Mouse (Mus musculus) adrenal gland, postnatal 14 days (tissue): ENCODE results near the gene Rc3h1. TPM values are rescaled to one million over a fixed set of nuclear protein-coding genes. Genes with fewer than 3 reads are reported as not detected.

Source experiments
- total RNA-seq: library from RNA; stranded (reverse); gene quantifications from 2 replicates; pipeline ENCODE4 v1.2.3, GENCODE M21; 2021

The Rc3h1 gene
- total RNA-seq, 1 experiment from 2014 or later = 46.1 TPM

Other genes starting within 250 kb of the Rc3h1 start
- gene Rabgap1l, start 113.2 kb upstream of the Rc3h1 start, total RNA-seq = 26.5 and 41.8 TPM in 2 replicates
- 25.9 and 489 TPM in 2 replicates for gene Serpinc1, start 72.2 kb downstream of the Rc3h1 start, total RNA-seq
- gene Zbtb37, start 128.4 kb downstream of the Rc3h1 start, total RNA-seq = 12.9 and 14.3 TPM in 2 replicates
- gene Dars2, start 164.2 kb downstream of the Rc3h1 start, total RNA-seq = 25.3 and 32.9 TPM in 2 replicates
- gene Cenpl, start 164.3 kb downstream of the Rc3h1 start, total RNA-seq = 4.5 and 4.9 TPM in 2 replicates
- 16.2 and 18.9 TPM in 2 replicates for gene Klhl20, start 225.1 kb downstream of the Rc3h1 start, total RNA-seq
- 4.5 and 5.1 TPM in 2 replicates for gene Ankrd45, start 236.3 kb downstream of the Rc3h1 start, total RNA-seq